Mouse (Mus musculus) E14TG2a.4 (cell line): Measurements from ENCODE around the gene Gm5767.

ENCODE experiments used
- CTCF ChIP-seq: conservative IDR thresholded peaks from 2 replicates; pipeline ENCODE4 v1.5.1; 2014; ENCODE audit warnings: low read length
- NANOG ChIP-seq: IDR thresholded peaks from 2 replicates; pipeline ENCODE4 v1.6.1; 2014; ENCODE audit warnings: borderline replicate concordance, low read length, mixed read lengths

- TF ChIP-seq NANOG = no peak
- TF ChIP-seq CTCF = no peak
Measured at GRCm38 (mm10) chr16:8715513-8716080, 35.0 kb downstream of the Gm5767 start.
